Mouse (Mus musculus) liver, embryonic 14.5 days (tissue): ENCODE data around the gene Ly6g6d. TPM values are rescaled to one million over a fixed set of nuclear protein-coding genes. Genes with fewer than 3 reads are reported as not detected.

Experiments used
- ATAC-seq: fragments of 200-750 bp; cut with Nextera tagmentation; 2 replicates; pipeline ENCODE4 v1.8.0; 2017; ENCODE audit warnings: moderate number of reproducible peaks, mild to moderate bottlenecking, moderate library complexity; ENCODE audit not compliant: insufficient read depth
- DNase-seq, 3 experiments: peaks; one replicate each; pipeline ENCODE4 v3.0.0-alpha.2; 2012 to 2013; ENCODE audit warnings: low read depth in 3 of 3, low spot score in 3 of 3
- H3K27ac ChIP-seq: fragments of 300-500 bp; sonication (generic); 2 replicates; pipeline ENCODE4 v1.5.1; 2014; ENCODE audit warnings: moderate library complexity, mild to moderate bottlenecking, control low read depth, inconsistent platforms
- H3K27me3 ChIP-seq: fragments of 300-500 bp; sonication (generic); 2 replicates; pipeline ENCODE4 v1.6.1; 2014; ENCODE audit warnings: mild to moderate bottlenecking, low read length, moderate library complexity; ENCODE audit not compliant: control insufficient read depth, insufficient read depth
- H3K36me3 ChIP-seq: fragments of 300-500 bp; sonication (generic); replicated peaks from 2 replicates; pipeline ENCODE4 v1.6.1; 2014; ENCODE audit warnings: low read depth; ENCODE audit not compliant: control insufficient read depth, insufficient read depth
- H3K4me1 ChIP-seq, 2 experiments: fragments of 200-500 bp in 1 of 2; fragments of 300-500 bp in 1 of 2; sonication (generic) in 1 of 2; replicated peaks; 2 replicates each; pipeline ENCODE4 v1.6.1; 2012 to 2014; ENCODE audit warnings: antibody characterized with exemption in 1 of 2, inconsistent platforms in 1 of 2, low read length in 1 of 2; ENCODE audit not compliant: control insufficient read depth in 2 of 2, insufficient read depth in 2 of 2
- H3K4me2 ChIP-seq: fragments of 300-500 bp; sonication (generic); 2 replicates; pipeline ENCODE4 v1.6.1; 2014; ENCODE audit warnings: low read depth, mild to moderate bottlenecking, control low read depth, moderate library complexity
- H3K4me3 ChIP-seq, 2 experiments: fragments of 200-500 bp in 1 of 2; fragments of 300-500 bp in 1 of 2; sonication (generic) in 1 of 2; 2 replicates each; pipeline ENCODE4 v1.5.1; 2012 to 2014; ENCODE audit warnings: low read depth in 2 of 2, low read length in 2 of 2, mild to moderate bottlenecking in 2 of 2, control low read depth in 1 of 2, inconsistent platforms in 1 of 2, moderate library complexity in 1 of 2; ENCODE audit not compliant: insufficient read depth in 1 of 2
- H3K9ac ChIP-seq: fragments of 300-500 bp; sonication (generic); replicated peaks from 2 replicates; pipeline ENCODE4 v1.6.1; 2014; ENCODE audit warnings: mild to moderate bottlenecking, control low read depth, moderate library complexity
- H3K9me3 ChIP-seq: fragments of 300-500 bp; sonication (generic); 2 replicates; pipeline ENCODE4 v1.6.1; 2016; ENCODE audit warnings: low read length, mixed read lengths; ENCODE audit not compliant: control insufficient read depth
- CTCF ChIP-seq: IDR thresholded peaks from 2 replicates; pipeline ENCODE4 v1.5.1; 2016; ENCODE audit warnings: antibody characterized with exemption, low read depth, control low read depth
- EP300 ChIP-seq: IDR thresholded peaks from 2 replicates; pipeline ENCODE4 v1.6.1; 2016; ENCODE audit warnings: antibody characterized with exemption, low read depth
- WGBS: fragments of 180-500 bp; shearing (Covaris S2); extraction: QIAGEN DNeasy Blood & Tissue Kit; methylation state at CpG from one replicate; pipeline ENCODE4 v1.1.7; 2014; ENCODE audit not compliant: insufficient replicate concordance; 5-methylcytosine and 5-hydroxymethylcytosine counted together
- polyA plus RNA-seq, 2 experiments: library from polyadenylated mRNA; depleted of rRNA in 1 of 2; stranded (reverse) in 1 of 2; unstranded in 1 of 2; fragments of >200 nt; fragmentation: Nextera tagmentation in 1 of 2; extraction: Ambion mirVana in 1 of 2; gene quantifications; 2 replicates each; pipeline versions ENCODE4 v1.2.1 to v1.2.3; 2012 to 2014

The Ly6g6d gene
- polyA plus RNA-seq, 2 experiments = 0.28 to 0.95 TPM

- no peak for ATAC-seq
- H3K4me2 ChIP-seq = peak overlapping the region; percentile 98
- peak overlapping the region; percentile 81 for H3K27ac ChIP-seq
- peak overlapping the region; percentile 57 for H3K9ac ChIP-seq
- H3K36me3 ChIP-seq = peaks cover 14% of the 10 kb centered on the region
- H3K27me3 ChIP-seq = no peaks in the 10 kb centered on the region
- H3K9me3 ChIP-seq = no peaks in the 10 kb centered on the region
- peak overlapping the region; percentile 34 to 38 for H3K4me3 ChIP-seq
- DNase-seq = no peak
- 3% methylated on average over 11 of the region's 11 CpGs for WGBS
- peaks cover 63 to 65% of the 10 kb centered on the region in 2 experiments for H3K4me1 ChIP-seq
- TF ChIP-seq CTCF (no peak), EP300 (no peak)
Measured at GRCm38 (mm10) chr17:35048149-35048931, 29.5 kb downstream of the Ly6g6d start.

- H3K36me3 ChIP-seq = peaks cover 7% of the 10 kb centered on the region
- peak overlapping the region; percentile 57 for H3K9ac ChIP-seq
- no peak for ATAC-seq
- TF ChIP-seq EP300 (peak; percentile 14; the same call in 1 of the 2 replicates), CTCF (no peak)
- WGBS = 9% methylated on average over 1 of the region's 1 CpGs
- H3K9me3 ChIP-seq = no peaks in the 10 kb centered on the region
- peak overlapping the region; percentile 81 for H3K27ac ChIP-seq
- peak in 2 of 3 experiments; percentile 51 to 64 for DNase-seq
- peak overlapping the region; percentile 98 for H3K4me2 ChIP-seq
- H3K4me1 ChIP-seq = peaks cover 63 to 65% of the 10 kb centered on the region in 2 experiments
- H3K27me3 ChIP-seq = no peaks in the 10 kb centered on the region
- peak overlapping the region; percentile 34 to 38; a peak in 3 of 4 replicates for H3K4me3 ChIP-seq
Measured at GRCm38 (mm10) chr17:35047688-35048087, 30.2 kb downstream of the Ly6g6d start.

GRCm38 (mm10) chr17:35046681-35047455 lies 31.0 kb downstream of the Ly6g6d start, which contains the start of gene Msh5:
TSS of gene Msh5 (minus strand) at chr17:35046745.
- TF ChIP-seq EP300 (no peak), CTCF (0 out of 2 replicates have a peak, but pooled peaks have one; percentile 3)
- ATAC-seq (peak; percentile 88), DNase-seq (peak; percentile 96 to 97 (median 97))
- Histone ChIP-seq H3K4me2 (peak within 1 kb of the TSS; percentile 98), H3K4me1 (peaks cover 58 to 61% of the 10 kb centered on the region in 2 experiments), H3K9ac (peak within 1 kb of the TSS; percentile 94), H3K27me3 (no peaks in the 10 kb centered on the region), H3K36me3 (no peaks in the 10 kb centered on the region), H3K4me3 (peak within 1 kb of the TSS; percentile 68 to 70), H3K9me3 (no peaks in the 10 kb centered on the region), H3K27ac (peak within 1 kb of the TSS; percentile 81)
- 1% methylated on average over 33 of the region's 33 CpGs for WGBS

- ATAC-seq = peak; percentile 0; the same call in 1 of the 2 replicates
- Histone ChIP-seq H3K9me3 (no peaks in the 10 kb centered on the region), H3K4me1 (peaks cover 57% of the 10 kb centered on the region in 2 experiments)
Measured at GRCm38 (mm10) chr17:35045807-35046680, 31.8 kb downstream of the Ly6g6d start.

More at GRCm38 (mm10) chr17:35045807-35046680, 31.8 kb downstream of the Ly6g6d start:
- DNase-seq = no peak
- Histone ChIP-seq H3K36me3 (no peaks in the 10 kb centered on the region), H3K9ac (peak overlapping the region; percentile 94), H3K4me3 (peak overlapping the region; percentile 68 to 70), H3K27ac (peak overlapping the region; percentile 81), H3K4me2 (peak overlapping the region; percentile 98), H3K27me3 (no peaks in the 10 kb centered on the region)
- 2% methylated on average over 43 of the region's 48 CpGs for WGBS
- no peak for TF ChIP-seq EP300
- no peak for TF ChIP-seq CTCF
